Mouse (Mus musculus) lung, postnatal 0 days (tissue): ENCODE data around the gene Rgs2. TPM values are rescaled to one million over a fixed set of nuclear protein-coding genes. Genes with fewer than 3 reads are reported as not detected.

Source experiments
- ATAC-seq: fragments of 200-750 bp; cut with Nextera tagmentation; 2 replicates; pipeline ENCODE4 v1.8.0; 2017; ENCODE audit warnings: moderate library complexity
- DNase-seq: peaks from one replicate; pipeline ENCODE4 v3.0.0-alpha.2; 2016; ENCODE audit warnings: low spot score
- H3K27ac ChIP-seq: fragments of 300-500 bp; sonication (generic); 2 replicates; pipeline ENCODE4 v1.5.1; 2014; ENCODE audit warnings: antibody characterized with exemption, mild to moderate bottlenecking, low read length, mixed read lengths
- H3K27me3 ChIP-seq: fragments of 300-500 bp; sonication (generic); replicated peaks from 2 replicates; pipeline ENCODE4 v1.6.1; 2014; ENCODE audit warnings: low read length, mixed read lengths; ENCODE audit not compliant: insufficient read depth
- H3K36me3 ChIP-seq: fragments of 300-500 bp; sonication (generic); 2 replicates; pipeline ENCODE4 v1.6.1; 2014; ENCODE audit warnings: low read length, mixed read lengths; ENCODE audit not compliant: insufficient read depth
- H3K4me1 ChIP-seq: fragments of 300-500 bp; sonication (generic); 2 replicates; pipeline ENCODE4 v1.6.1; 2014; ENCODE audit warnings: antibody characterized with exemption, low read depth, low read length, mixed read lengths; ENCODE audit not compliant: insufficient read depth
- H3K4me2 ChIP-seq: fragments of 300-500 bp; sonication (generic); replicated peaks from 2 replicates; pipeline ENCODE4 v1.6.1; 2014; ENCODE audit warnings: low read depth, mild to moderate bottlenecking, low read length, moderate library complexity, mixed read lengths
- H3K4me3 ChIP-seq: fragments of 300-500 bp; sonication (generic); 2 replicates; pipeline ENCODE4 v1.5.1; 2014; ENCODE audit warnings: low read depth, low read length
- H3K9ac ChIP-seq: fragments of 300-500 bp; sonication (generic); replicated peaks from 2 replicates; pipeline ENCODE4 v1.6.1; 2014; ENCODE audit warnings: low read depth, mild to moderate bottlenecking
- H3K9me3 ChIP-seq: fragments of 300-500 bp; sonication (generic); 2 replicates; pipeline ENCODE4 v1.6.1; 2016; ENCODE audit warnings: low read length, mixed read lengths
- CTCF ChIP-seq: IDR thresholded peaks from 2 replicates; pipeline ENCODE4 v1.5.1; 2016; ENCODE audit warnings: antibody characterized with exemption, mild to moderate bottlenecking
- EP300 ChIP-seq: IDR thresholded peaks from 2 replicates; pipeline ENCODE4 v1.6.1; 2016; ENCODE audit warnings: antibody characterized with exemption, mild to moderate bottlenecking, control low read depth
- WGBS: fragments of 180-500 bp; shearing (Covaris S2); extraction: QIAGEN DNeasy Blood & Tissue Kit; methylation state at CpG from one replicate; pipeline ENCODE4 v1.1.7; 2014; 5-methylcytosine and 5-hydroxymethylcytosine counted together
- polyA plus RNA-seq: library from polyadenylated mRNA; unstranded; fragments of >200 nt; fragmentation: Nextera tagmentation; extraction: Ambion mirVana; gene quantifications from 2 replicates; pipeline ENCODE4 v1.2.1, GENCODE M21; 2015

Rgs2 gene
- polyA plus RNA-seq, 1 experiment from 2014 or later, result 134 TPM

DNA sequence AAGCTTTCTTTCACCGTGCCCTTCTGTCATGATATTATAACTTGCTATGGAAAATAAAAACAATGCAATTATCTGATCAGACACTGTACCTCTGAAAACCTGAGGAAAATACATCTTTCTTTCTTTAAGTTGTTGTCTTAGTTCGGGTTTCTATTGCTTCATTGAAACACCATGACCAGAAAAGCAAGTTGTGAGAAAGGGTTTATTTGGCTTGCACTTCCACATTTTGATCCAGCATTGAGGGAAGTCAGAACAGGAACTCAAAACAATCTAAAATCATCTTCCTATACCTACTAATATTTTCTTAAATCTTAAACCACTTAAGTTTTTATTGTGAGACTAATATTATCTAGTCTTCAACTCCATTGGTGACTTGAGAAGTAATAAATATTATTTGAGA is 11.4 kb downstream of the Rgs2 start:
- no peak for TF ChIP-seq EP300
- TF ChIP-seq CTCF, result no peak
- Histone ChIP-seq H3K9me3 (no peaks in the 10 kb centered on the region), H3K4me2 (no peak overlapping the region), H3K9ac (no peak overlapping the region), H3K27me3 (no peaks in the 10 kb centered on the region), H3K36me3 (no peaks in the 10 kb centered on the region), H3K4me1 (no peaks in the 10 kb centered on the region), H3K27ac (no peak overlapping the region), H3K4me3 (no peak overlapping the region)
- DNase-seq, result no peak
- ATAC-seq, result no peak
- WGBS, result 74% methylated on average over 2 of the region's 2 CpGs

DNA sequence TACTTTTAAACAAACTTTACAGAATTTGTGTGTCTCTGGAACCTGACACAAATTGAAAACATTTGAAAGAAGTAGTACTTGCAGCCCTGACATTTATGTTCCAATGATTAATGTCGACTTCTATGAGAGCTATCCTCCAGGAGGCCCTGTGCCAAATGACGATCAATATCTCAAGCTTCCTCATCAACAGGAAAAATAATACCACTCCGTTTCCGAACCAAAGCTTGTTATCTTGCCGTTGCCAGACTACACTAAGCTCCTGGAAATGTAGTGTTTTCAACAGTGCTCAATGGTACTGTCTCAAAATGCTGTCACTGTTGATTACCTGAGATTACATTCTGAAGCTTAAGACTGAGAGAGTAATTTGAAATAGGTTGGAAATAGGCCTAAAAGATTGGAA is 13.7 kb downstream of the Rgs2 start:
- DNase-seq, result no peak
- WGBS, result 43% methylated on average over 5 of the region's 5 CpGs
- no peak overlapping the region for H3K9ac ChIP-seq

DNA sequence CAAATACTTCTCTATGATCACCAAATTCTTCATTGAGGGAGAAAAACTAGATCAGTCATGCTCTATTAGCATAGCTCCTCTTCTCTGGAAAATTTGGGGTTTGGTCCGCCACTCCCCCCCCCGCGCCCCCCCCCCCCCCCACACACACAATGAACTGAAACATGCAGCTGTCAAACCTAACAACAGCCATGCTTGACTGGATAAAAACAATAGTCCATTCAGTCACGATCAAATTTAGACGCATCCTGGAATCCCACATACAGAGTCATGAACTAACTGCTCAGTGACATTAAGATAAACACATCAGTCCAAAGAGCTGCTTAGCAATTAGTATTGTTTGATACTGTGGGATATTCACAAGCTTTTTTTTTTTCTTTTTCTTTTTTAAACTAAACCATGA is 14.2 kb downstream of the Rgs2 start:
- no peak overlapping the region for H3K27ac ChIP-seq
- H3K4me1 ChIP-seq, result no peaks in the 10 kb centered on the region
- H3K4me2 ChIP-seq, result no peak overlapping the region
- TF ChIP-seq EP300 (no peak), CTCF (no peak)
- WGBS, result 30% methylated on average over 5 of the region's 5 CpGs
- H3K27me3 ChIP-seq, result no peaks in the 10 kb centered on the region
- no peaks in the 10 kb centered on the region for H3K36me3 ChIP-seq
- no peaks in the 10 kb centered on the region for H3K9me3 ChIP-seq
- no peak overlapping the region for H3K9ac ChIP-seq
- H3K4me3 ChIP-seq, result no peak overlapping the region
- DNase-seq, result peak; percentile 37
- peak; percentile 37; the same call in 1 of the 2 replicates for ATAC-seq

More for the DNA sequence above, 13.7 kb downstream of the Rgs2 start:
- Histone ChIP-seq H3K4me1 (no peaks in the 10 kb centered on the region), H3K36me3 (no peaks in the 10 kb centered on the region), H3K27me3 (no peaks in the 10 kb centered on the region), H3K4me2 (no peak overlapping the region), H3K27ac (no peak overlapping the region), H3K4me3 (no peak overlapping the region), H3K9me3 (no peaks in the 10 kb centered on the region)
- TF ChIP-seq EP300, result no peak
- no peak for TF ChIP-seq CTCF
- ATAC-seq, result no peak

DNA sequence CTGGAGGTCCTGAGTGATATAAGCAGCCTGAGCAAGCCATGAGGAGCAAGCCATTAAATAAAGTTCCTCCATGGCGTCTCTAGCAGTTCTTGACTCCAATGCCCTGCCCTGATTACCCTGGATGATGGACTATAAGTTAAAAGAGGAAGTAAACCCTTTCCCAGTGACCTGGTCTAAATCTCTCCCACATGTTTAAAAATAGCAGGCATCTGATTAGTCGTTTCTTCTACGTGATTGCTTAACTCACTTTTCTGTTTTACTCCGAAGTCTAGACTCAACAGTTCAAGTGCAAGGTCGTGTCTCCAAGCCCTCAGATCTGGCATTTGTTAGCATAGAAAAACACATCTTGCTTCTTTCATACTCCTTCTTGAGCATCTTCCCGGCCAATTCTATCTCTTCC is 15.2 kb downstream of the Rgs2 start:
- Histone ChIP-seq H3K4me2 (no peak overlapping the region), H3K36me3 (no peaks in the 10 kb centered on the region), H3K9me3 (no peaks in the 10 kb centered on the region), H3K4me3 (no peak overlapping the region), H3K27me3 (no peaks in the 10 kb centered on the region), H3K9ac (no peak overlapping the region), H3K4me1 (no peaks in the 10 kb centered on the region), H3K27ac (no peak overlapping the region)
- TF ChIP-seq CTCF (no peak), EP300 (no peak)
- peak; percentile 36 for DNase-seq
- no peak for ATAC-seq
- 47% methylated on average over 6 of the region's 6 CpGs for WGBS

DNA sequence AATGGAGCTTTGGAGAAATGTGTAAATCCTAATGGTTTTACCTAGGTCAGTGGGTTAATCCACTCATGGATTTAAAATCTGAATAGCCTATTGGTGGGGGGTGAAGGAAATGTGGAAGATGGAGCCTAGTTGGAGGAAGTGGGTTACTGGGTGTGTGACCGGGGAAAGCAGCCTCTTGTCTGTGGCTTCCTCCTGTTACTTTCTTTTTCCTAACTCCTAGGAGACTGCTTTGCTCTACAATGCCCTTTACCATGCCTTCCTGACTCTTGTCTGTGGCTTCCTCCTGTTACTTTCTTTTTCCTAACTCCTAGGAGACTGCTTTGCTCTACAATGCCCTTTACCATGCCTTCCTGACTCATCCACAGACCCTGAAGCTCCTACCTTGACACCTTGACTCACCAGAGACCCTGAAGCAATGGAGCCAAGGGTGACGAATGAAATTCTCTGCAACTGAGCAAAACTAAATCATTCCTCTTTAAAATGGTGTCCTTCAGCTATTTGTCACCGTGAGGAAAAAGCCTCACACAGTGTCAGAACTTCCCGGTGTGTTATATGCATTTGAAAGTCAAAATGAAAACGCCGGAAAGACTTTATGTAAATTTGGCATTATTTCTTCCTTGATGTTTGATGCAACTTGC is 18.9 kb downstream of the Rgs2 start:
- no peak overlapping the region for H3K4me3 ChIP-seq
- H3K27ac ChIP-seq, result no peak overlapping the region
- H3K9me3 ChIP-seq, result no peaks in the 10 kb centered on the region
- no peaks in the 10 kb centered on the region for H3K4me1 ChIP-seq
- WGBS, result 74% methylated on average over 6 of the region's 6 CpGs
- H3K27me3 ChIP-seq, result no peaks in the 10 kb centered on the region
- H3K4me2 ChIP-seq, result no peak overlapping the region
- no peak overlapping the region for H3K9ac ChIP-seq
- no peaks in the 10 kb centered on the region for H3K36me3 ChIP-seq
- TF ChIP-seq CTCF, result no peak
- no peak for TF ChIP-seq EP300
- DNase-seq (no peak), ATAC-seq (no peak)

DNA sequence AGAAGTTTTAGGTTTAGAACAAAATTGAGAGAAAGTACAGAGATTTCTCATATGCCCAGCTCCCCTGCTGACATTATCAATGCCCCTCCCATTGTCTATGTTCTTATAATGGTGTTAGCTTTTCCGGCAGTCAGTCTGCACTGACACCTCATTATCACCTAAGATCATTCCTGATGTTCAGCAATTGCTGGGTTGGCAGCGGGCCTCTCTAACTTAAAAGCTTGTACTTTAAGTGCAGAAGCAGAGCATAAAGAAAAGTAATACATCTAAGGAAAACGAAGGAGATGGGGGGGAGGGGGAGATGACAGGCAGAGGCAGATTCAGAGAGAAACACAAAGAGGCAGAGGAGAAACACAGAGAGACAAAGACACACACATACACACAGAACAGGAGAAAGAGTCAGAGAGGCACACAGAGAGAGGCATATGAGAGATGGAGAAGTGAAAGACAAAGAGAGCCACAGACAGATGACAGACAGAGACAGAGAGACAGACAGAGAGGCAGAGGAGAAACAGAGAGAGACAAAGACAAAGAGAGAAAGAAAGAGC is 21.1 kb downstream of the Rgs2 start:
- WGBS, result 32% methylated on average over 3 of the region's 3 CpGs
- Histone ChIP-seq H3K36me3 (no peaks in the 10 kb centered on the region), H3K4me1 (no peaks in the 10 kb centered on the region), H3K27me3 (no peaks in the 10 kb centered on the region), H3K4me3 (no peak overlapping the region), H3K27ac (no peak overlapping the region), H3K4me2 (no peak overlapping the region), H3K9me3 (no peaks in the 10 kb centered on the region), H3K9ac (no peak overlapping the region)
- DNase-seq (peak; percentile 67), ATAC-seq (0 out of 2 replicates have a peak, but pooled peaks have one; percentile 28)
- no peak for TF ChIP-seq CTCF
- TF ChIP-seq EP300, result no peak
